Mouse (Mus musculus) T-helper 2 cell (primary cell): ENCODE measurements around the gene Egfl8.

Experiments used
- in situ Hi-C: fragments of 300-600 bp; cut with MboI, MseI; formaldehyde crosslinking; loops from one replicate; pipeline ENCODE4 v1.15.1; 2025; ENCODE audit warnings: high pct_unique_total_duplicates

Gene Egfl8

DNA sequence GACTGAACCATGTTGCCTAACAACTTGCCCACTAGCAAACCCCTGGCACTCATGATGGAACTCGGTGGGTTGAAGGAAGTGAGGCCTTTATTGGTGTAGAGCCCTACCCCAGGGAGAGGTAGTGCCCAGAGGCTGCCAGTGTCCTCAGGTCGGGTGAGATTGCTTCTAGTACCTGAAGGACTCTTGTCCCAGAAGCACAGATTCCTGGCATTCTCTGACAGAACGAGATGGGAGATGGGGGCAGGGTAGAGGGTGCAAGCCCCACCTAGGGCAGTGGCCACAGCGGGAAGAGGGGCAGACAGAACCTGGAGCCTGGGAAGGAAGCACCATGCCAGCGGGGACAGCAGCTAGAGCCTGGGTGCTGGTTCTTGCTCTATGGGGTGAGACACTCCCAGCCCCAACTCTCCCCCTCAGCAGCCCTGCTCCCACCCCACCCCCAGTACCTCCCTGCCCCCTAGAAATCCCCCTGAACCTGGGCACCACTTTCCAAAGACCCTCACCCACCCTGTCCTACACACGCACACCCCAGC, 18.1 kb downstream of the Egfl8 start, which contains the start of gene Ager:
TSS of gene Ager (plus strand) at position 297 of the 530 bp plus-strand sequence.
- in situ Hi-C loops: no loop called here

DNA sequence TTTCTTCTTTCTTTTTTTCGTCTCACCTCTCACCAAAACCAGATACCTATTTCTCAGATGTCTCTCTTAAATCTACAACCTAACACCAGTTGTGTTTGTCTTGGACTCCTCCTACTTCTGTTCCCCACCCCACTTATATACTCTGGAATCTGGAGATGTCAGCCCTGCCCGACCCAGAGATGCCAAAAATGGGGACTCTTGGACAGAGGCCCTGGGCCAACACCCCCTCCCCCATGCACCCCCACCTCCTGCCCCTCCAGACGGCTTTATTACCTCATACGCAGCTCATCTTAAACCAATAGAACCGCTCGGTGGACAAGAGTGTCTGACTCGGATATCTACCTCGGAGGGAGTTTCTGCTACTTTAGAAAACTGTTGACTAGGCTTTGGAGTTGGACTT, 19.7 kb downstream of the Egfl8 start:
- in situ Hi-C loops: no loop called here

DNA sequence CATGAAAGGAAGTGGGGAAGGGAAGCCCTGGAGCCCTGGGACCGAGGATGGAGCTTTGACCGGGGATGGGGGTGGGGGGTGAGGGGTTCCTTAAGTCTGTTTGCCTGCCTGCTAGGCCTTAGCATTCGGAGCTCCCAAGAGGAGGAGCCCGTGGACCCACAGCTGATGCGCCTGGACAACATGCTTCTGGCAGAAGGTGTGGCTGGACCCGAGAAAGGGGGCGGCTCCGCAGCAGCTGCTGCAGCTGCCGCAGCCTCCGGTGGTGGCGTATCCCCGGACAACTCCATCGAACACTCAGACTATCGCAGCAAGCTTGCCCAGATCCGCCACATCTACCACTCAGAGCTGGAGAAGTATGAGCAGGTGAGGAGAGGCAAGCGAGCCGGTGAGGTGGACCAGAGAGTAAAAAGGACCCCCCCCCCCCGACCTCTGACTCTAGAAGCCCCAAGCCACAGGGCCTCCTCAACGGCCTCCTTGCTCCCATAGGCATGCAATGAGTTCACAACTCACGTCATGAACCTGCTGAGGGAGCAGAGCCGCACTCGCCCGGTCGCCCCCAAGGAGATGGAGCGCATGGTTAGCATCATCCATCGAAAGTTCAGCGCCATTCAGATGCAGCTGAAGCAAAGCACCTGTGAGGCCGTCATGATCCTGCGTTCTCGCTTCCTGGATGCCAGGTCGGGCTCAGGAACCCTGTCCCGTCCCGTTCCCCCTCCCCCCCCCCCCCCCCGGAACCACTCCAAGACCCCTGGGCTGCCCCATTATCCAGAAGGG, 21.8 kb downstream of the Egfl8 start:
- in situ Hi-C loops: no loop called here

DNA sequence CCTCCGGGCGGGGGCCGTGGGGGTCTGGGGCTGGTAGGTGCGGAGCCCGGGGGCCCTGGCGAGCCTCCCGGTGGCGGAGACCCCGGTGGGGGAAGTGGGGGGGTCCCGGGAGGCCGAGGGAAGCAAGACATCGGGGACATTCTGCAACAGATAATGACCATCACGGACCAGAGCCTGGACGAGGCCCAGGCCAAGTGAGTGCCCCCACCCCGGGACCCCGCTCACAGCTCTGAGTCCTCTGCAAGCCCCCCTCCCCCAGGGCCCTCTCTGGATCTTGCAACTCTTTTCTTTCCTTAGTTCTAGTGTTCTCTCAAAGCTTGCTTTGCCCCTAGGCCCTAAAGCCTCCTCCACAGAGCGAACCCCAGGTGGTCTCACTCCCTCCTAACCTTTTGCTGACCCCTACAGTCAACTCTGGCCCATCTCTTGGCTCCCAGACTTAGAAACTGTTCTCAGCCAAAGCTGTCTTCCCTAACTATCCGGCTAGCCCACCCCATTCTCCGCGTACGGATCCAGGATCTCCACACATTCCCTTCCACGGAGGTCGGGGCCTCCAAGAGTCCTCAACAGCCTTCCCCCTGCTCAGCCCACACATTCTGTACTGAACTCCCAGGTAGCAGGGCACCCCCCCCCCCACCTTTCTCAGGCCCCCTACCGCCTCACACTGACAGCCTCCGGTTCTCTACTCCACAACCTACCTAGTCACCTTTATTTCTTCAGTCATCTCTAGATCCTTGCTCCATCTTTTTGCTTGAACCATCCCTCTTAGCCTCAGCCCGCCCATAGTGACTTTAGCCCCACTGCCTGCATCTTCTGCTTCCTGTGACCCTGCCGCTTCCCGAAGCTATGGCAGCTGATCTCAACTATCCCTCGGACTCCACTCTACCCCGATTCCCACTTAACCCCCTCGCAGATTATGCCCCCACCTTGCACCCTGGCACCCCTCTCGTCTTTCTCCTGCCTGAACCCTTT, 22.9 kb downstream of the Egfl8 start:
- in situ Hi-C loops: no loop called here

DNA sequence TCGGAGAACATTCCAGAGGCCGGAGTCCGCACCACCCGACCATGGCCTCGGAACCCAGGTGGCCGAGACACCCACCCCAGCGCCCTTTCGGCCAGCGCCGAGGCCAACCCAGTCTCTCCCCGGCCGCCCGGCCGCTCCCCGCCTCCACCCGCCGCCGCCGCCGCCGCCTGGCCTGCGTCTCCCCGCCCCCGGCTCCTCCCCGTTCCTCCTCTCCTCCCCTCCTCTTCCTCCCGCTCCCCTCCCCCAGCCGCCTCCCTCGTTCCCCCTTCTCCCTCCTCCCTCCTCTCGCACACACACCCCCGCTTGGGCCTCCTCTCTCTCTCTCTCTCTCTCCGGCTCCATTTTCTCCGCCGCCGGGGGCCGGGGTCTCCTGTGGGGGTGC, 23.8 kb downstream of the Egfl8 start:
- in situ Hi-C loops: no loop called here

DNA sequence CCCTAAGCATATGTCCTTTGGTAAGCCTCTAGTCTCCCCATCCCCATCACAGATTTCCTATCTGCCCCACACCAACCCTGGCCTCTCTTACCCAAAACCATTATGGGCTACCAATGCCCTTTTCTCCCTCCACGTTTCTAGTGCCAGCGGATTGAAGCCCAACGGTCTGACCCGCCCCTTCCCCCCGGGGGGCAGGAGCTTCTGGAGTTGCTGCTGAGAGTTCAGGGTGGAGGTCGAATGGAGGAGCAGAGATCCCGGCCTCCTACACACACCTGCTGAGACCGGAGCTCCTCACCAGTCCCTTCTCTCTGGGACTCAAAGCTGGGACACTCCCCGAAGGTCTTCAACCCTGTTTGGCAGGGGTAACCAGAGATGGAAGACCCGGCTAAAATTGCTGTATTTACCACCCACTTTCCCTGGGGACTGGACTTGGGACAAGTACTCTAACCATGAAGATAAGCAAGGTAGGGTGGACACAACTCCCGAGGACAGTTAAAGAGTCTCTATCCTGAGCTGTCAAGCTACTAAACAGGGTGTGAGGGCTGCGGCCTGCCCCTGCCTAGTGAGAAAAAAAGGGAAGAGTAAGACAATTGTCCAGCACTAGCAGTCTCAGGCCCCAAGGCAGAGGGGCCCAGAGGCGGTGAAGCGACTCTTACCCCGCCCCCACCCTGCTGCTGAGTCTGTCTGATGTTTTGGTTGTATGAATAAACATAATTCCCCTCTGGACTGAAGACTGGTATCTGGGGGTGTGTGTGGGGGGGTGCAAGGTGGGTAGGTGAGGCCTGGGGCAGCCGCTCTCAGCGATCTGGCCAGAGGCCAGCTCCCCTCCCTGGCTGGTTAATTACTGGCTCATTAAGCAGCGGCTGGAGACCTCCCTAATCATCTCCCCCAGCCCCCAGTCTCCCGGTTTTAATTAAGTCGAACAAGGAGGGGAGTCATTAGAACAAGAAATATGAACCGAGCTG, 24.5 kb downstream of the Egfl8 start, which contains the start of gene Pbx2:
TSS of gene Pbx2 (plus strand) at position 238 of the 965 bp plus-strand sequence.
- in situ Hi-C loops: no loop called here

DNA sequence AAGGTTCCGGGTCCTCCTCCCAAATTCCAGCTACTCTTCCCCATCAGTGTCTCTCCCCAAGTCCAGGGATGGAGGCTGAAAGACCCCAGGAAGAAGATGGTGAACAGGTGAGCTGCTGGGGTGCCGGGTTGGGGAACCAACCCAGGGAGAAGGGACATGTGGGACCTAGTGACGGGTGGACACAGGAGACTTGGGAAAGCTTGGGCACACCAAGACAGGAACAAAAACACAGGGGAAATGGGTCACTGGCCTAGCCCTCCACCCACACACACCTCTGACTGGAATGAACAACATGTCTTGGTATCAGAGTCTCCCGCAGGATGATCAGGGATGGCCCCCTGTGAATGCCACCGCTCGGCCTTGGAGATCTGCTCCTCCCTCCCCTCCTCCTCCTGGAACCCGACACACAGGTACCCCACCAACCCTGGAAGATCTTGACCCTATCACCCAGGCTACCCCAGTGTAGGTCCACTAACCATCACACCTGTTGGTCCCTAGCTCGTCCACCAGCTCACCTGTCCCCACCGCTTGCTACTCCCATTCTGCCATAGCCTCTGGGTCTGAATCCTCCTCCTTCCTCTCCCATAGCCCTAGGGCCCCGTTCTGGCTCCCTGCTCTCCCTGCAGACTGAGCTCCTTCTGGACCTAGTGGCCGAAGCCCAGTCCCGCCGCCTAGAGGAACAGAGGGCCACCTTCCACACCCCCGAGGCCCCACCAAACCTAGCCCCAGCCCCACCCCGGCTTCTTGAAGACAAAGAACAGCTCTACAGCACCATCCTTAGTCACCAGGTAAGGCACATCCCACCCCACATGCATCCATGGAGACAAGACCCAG, 25.4 kb downstream of the Egfl8 start:
- in situ Hi-C loops: no loop called here

DNA sequence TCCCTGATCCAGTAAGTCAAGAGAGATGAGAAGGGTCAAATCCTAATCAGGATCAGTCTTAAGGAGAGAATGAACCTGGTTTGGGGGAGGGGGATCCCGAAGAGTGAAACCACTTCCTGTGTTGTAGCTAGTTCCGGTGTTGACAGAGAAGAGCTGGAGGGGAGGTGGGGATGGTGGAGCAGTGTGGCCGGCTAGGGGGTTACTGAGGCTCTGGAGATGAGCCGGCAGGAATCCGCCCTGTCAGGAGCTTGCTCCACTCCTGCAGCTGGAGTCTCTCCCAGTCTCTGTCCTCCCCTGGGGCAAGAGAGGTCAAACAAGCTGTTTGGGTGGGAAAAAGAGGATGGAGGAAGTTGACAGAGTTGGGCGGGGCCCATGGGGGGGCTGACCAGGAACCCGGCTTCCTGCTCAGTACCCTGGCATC, 26.1 kb downstream of the Egfl8 start, which contains the start of gene Gpsm3:
TSS of gene Gpsm3 (plus strand) at position 126 of the 421 bp plus-strand sequence.
- in situ Hi-C loops: no loop called here

DNA sequence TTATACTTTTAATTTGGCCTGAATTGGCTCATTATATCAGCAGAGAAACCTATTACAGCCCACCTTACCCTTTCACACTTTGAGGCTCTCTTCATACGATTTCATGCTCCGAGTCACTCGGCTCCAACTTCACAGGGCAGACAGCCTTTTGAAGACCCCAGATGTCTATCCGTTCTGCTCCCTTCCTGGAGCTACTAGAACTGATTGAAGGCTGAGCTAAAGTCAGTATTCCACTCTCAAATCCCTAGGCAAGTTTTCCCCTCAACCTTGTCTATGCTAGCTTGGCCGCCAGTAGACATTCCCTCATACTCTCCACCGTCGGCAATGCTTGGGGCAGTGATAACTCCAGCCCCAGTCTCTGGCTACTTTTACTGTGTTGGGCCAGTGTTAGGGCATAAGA, 26.6 kb downstream of the Egfl8 start:
- in situ Hi-C loops: no loop called here

DNA sequence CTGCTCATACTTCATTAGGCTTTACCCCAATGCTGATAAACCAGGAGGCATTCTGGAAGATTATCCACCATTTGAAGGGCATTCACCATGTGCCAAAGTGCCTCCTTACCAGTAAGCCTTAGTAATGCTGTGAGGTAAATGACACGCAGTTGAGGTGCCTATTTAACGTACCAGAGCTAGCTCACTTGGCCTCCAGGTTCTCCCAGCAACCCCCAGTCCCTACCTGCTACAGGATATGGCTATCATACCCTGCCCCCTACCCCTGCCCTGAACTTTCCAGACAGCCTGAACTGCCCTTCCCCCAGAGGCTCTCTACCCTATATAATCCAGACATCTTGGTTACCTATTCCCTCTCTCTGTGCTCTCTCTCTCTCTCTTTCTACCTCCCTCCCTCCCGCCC, 27.0 kb downstream of the Egfl8 start:
- in situ Hi-C loops: no loop called here

DNA sequence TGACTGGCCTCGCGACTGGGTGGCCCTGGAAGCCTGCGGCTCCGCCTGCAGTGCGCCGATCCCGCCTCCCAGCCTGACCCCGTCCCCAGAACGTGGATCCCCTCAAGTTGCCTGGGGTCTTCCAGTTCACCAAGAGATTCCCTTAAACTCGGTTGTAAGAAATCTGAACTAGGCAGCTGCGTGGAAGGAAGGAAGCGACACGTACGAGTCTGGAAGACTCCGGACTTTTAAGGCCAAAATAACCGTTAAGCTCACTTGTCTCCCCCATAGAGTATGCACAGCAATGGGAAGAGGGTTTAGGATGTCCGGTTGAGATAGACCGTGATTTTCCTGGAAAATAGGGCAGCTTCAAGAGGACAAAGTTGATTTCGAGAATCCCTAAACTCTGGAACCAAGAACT, 28.0 kb downstream of the Egfl8 start:
- in situ Hi-C loops: no loop called here

DNA sequence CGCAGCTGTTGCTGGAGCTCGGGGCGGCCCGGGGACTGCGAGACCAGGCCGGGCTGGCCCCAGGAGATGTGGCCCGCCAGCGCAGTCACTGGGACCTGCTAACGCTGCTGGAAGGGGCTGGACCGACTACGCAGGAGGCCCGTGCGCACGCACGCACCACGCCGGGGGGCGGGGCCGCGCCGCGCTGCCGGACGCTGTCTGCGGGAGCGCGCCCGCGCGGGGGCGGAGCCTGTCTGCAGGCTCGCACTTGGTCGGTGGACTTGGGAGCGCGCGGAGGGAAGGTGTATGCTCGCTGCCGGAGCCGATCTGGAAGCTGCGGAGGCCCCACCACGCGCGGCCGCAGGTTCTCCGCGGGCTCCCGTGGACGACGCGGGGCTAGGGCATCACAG, 28.4 kb downstream of the Egfl8 start:
- in situ Hi-C loops: no loop called here

DNA sequence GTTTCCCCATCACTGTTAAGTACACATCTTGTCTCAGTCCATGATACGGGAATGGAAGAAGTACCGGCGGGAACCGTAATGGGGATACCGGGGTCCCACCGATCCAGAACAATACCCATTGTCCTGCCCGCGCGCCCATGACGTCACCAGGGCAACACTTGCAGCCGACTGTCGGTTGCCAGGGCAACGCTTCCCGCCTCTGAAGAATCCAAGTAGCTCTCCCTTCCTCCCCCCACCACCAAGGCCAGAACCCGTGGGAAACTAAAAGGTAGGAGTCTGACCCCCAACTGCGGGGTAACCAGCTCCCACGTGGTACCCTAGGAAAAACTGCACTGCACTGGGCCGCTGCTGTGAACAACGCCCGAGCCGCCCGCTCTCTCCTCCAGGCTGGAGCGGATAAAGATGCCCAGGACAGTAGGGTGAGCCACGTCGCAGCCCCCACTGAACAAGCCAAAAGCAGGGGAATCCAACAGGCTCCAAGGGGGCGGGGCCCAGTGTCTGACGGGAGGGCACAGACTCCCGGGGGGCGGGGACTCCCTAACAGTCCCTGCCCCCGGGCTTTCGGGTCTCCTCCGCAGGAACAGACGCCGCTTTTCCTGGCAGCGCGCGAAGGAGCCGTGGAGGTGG, 28.9 kb downstream of the Egfl8 start:
- in situ Hi-C loops: no loop called here

DNA sequence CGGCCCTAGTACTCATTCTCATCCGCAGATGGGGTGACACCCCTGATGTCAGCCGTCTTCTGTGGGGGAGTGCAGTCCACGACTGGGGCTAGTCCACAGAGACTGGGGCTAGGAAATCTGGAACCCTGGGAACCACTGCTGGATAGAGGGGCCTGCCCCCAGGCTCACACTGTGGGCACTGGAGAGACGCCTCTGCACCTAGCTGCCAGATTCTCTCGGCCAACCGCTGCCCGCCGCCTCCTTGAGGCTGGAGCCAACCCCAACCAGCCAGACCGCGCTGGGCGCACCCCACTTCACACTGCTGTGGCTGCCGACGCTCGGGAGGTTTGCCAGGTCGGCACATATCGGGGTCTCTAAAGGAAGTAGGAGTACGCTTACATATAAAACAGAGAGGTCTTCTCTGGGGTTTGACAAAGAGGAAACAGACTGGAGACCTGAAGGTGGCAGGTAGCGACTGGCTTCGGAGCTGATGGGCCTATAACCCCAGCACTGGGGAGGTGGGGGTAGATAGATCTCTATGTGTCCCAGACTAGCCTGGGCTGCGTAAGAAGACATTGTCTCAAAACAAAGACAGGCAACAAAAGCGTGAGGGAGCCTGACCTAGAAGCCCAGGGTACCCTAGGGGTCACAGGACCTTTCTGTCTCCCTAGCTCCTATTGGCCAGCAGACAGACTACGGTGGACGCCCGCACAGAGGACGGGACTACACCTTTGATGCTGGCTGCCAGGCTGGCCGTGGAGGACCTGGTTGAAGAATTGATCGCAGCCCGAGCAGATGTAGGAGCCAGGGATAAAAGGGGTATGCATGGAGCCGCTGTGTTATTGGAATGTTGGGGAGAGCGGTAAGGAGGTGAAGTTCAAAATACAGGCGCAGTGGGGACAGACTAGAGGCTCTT, 29.6 kb downstream of the Egfl8 start:
- in situ Hi-C loops: no loop called here

DNA sequence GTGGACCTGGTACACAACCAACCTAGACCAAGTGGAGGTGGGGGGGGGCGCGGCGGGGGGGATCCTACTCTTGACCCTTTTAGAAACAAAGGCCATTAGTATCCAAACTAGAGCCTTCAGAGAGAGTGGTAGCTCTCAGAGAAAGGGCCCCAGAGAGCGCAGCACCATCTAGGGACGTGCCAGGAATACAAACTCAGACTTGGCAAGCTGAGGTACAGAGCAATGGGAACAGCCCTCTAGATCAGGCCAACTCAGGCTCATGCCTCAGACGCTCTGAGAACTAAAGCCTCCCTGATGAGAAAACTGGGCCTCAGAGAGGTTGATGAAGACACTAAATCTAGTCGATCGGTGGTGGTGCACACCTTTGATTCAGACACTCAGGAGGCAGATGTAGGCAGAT, 30.6 kb downstream of the Egfl8 start:
- in situ Hi-C loops: no loop called here

DNA sequence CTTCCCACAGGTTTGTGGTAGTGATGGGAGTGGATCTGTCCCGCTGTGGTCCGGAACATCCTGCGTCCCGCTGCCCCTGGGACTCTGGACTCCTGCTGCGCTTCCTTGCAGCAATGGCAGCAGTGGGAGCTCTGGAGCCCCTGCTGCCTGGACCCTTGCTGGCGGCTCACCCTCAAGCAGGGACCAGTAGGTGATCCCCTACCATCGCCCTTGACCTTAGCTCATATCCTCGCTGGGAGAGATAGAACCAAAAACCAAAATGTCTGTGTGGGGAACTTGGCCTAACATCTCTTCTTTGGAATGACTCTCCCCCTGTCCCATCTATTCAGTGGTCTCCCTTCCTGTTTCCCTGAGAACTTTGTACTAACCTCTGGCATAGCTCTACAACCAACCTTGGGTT, 32.0 kb downstream of the Egfl8 start:
- in situ Hi-C loops: no loop called here

DNA sequence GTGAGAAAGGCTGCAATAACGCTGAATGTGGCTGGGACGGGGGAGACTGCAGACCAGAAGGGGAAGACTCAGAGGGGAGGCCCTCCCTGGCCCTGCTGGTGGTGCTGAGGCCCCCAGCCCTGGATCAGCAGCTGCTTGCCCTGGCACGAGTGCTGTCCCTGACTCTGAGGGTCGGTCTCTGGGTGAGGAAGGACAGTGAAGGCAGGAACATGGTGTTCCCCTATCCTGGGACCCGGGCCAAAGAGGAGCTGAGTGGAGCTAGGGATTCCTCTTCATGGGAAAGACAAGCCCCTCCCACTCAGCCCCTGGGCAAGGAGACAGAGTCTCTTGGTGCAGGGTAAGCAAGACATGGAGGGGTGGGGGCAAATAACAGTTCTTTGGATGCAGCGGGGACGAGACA, 32.4 kb downstream of the Egfl8 start:
- in situ Hi-C loops: no loop called here

DNA sequence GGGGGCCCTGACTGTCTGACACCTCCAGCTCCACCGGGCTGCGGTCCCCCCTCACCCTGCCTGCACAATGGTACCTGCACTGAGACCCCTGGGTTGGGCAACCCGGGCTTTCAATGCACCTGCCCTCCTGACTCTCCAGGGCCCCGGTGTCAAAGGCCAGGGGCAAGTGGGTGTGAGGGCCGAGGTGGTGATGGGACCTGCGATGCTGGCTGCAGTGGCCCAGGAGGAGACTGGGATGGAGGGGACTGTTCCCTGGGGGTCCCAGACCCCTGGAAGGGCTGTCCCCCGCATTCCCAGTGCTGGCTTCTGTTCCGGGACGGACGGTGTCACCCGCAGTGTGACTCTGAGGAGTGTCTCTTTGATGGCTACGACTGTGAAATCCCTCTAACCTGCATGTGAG, 33.2 kb downstream of the Egfl8 start:
- in situ Hi-C loops: no loop called here

DNA sequence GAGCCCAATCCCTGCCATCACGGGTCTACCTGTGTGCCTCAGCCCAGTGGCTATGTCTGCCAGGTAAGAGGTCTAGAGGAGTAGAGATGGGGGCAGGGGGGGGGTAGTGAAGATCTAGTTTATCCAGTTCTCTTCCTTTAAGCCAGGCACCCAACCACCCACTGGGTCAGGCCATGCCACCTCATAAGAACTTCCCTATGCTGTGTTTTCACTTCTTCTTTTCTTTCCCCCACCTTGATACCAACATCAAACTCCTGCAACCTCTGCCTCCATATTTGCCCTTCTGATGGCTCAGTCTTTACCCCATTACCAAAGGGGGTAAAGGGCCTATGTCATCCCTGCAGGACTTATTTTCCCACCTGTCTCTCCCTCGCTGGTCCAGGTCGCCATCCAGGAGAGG, 37.7 kb downstream of the Egfl8 start:
- in situ Hi-C loops: no loop called here
